Mouse (Mus musculus) megakaryocyte, embryonic 14.5 days (primary cell): ENCODE data around the gene Marf1. TPM values are rescaled to one million over a fixed set of nuclear protein-coding genes. Genes with fewer than 3 reads are reported as not detected.

Experiments
- H3K27me3 ChIP-seq: replicated peaks from 2 replicates; pipeline ENCODE3; 2012; ENCODE audit warnings: inconsistent platforms
- H3K36me3 ChIP-seq: replicated peaks from 2 replicates; pipeline ENCODE3; 2012; ENCODE audit warnings: low read length, inconsistent platforms, mixed read lengths
- H3K4me1 ChIP-seq: 2 replicates; pipeline ENCODE4 v1.6.1; 2012; ENCODE audit warnings: inconsistent platforms
- H3K4me3 ChIP-seq: replicated peaks from 2 replicates; pipeline ENCODE3; 2012; ENCODE audit warnings: moderate library complexity, mild to moderate bottlenecking, inconsistent platforms
- H3K9me3 ChIP-seq: 2 replicates; pipeline ENCODE4 v1.6.1; 2012; ENCODE audit warnings: inconsistent platforms
- FLI1 ChIP-seq: IDR thresholded peaks from 2 replicates; pipeline ENCODE4 v1.6.1; 2012; ENCODE audit warnings: low read length, inconsistent platforms, mixed read lengths
- GATA1 ChIP-seq: IDR thresholded peaks from 3 replicates; pipeline ENCODE4 v1.6.1; 2012; ENCODE audit warnings: mixed read lengths, low read length, inconsistent platforms, borderline replicate concordance
- polyA plus RNA-seq: library from polyadenylated mRNA; stranded (reverse); fragments of >175 nt; gene quantifications from 2 replicates; pipeline ENCODE4 v1.2.3, GENCODE M21; 2012; ENCODE audit warnings: low replicate concordance; ENCODE audit not compliant: insufficient read depth

The Marf1 gene
- polyA plus RNA-seq, 1 experiment, result 0.70 TPM

DNA sequence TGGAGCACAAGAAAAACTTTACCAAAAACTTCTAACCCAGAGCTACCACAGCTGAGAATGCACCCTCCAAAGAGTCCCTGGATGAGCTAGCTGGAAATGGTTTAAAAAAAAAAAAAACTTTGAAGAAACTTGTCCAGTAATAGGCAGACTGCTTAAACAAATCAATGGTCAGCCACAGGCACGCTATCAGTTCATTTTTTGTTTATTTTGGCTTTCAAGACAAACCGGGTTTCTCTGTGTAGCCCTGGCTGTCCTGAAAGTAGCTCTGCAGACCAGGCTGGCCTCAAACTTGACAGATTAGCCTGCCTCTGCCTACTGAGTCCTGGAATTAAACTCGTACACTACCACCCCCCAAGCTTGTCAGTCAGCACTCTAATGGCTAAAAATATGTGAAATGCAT is 19.9 kb downstream of the Marf1 start:
- Histone ChIP-seq H3K36me3 (peaks cover 96% of the 10 kb centered on the region), H3K4me1 (no peaks in the 10 kb centered on the region; the same call in 1 of the 2 replicates), H3K9me3 (no peaks in the 10 kb centered on the region), H3K4me3 (no peak overlapping the region), H3K27me3 (no peaks in the 10 kb centered on the region)
- no peak for TF ChIP-seq FLI1
- TF ChIP-seq GATA1, result no peak

DNA sequence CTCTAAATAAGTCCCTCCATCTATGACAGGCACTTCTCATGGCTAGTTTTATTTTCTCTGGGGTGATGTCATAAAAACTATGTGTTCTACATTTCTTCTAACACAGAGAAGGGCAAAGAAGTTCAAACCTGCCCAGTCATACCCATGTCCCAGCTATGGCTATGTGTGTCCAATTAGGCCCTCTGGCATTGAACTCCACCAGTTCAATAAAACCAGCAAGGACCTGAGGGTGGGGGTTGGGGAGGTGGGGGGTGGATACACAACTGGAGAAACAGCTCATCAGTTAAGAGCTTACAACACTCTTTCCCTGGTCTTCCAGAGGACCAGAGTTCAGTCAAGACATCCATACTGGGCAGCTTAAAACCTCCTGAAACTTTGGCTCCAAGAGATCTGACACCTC is 24.0 kb downstream of the Marf1 start:
- H3K36me3 ChIP-seq, result peaks cover 95% of the 10 kb centered on the region
- no peaks in the 10 kb centered on the region for H3K27me3 ChIP-seq
- TF ChIP-seq GATA1, result no peak
- TF ChIP-seq FLI1, result no peak
- H3K4me3 ChIP-seq, result no peak overlapping the region
- no peaks in the 10 kb centered on the region for H3K9me3 ChIP-seq
- peaks cover 18% of the 10 kb centered on the region for H3K4me1 ChIP-seq

DNA sequence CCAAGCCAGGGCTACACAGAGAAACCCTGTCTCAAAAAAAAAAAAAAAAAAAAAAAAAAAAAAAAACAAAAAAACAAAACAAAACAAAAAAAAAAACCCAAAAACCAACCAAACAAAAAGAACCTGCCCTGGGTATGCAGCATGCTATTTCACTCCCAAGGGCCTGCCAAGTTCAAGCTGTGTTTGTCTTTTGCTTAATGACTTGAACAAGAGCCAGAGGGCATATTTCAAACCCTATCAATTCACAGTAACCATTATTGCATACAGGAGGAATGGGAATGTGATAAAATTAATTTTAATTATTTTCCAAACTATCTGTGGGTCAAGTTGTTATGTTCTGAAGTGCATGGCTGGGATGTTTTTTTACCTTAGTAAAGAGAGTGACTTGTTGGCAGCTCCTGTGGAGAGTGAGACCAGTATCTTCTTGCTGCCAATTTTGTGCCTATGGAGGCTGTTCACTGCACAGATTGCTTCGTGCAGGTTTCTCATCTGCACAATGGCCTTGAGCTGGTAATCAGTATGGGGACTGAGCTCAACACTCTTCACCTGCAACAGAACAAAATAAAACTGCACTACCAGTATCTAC is 25.1 kb downstream of the Marf1 start:
- no peak overlapping the region for H3K4me3 ChIP-seq
- no peaks in the 10 kb centered on the region for H3K9me3 ChIP-seq
- peaks cover 95% of the 10 kb centered on the region for H3K36me3 ChIP-seq
- no peak for TF ChIP-seq FLI1
- TF ChIP-seq GATA1, result no peak
- no peaks in the 10 kb centered on the region for H3K27me3 ChIP-seq
- H3K4me1 ChIP-seq, result peaks cover 25% of the 10 kb centered on the region

DNA sequence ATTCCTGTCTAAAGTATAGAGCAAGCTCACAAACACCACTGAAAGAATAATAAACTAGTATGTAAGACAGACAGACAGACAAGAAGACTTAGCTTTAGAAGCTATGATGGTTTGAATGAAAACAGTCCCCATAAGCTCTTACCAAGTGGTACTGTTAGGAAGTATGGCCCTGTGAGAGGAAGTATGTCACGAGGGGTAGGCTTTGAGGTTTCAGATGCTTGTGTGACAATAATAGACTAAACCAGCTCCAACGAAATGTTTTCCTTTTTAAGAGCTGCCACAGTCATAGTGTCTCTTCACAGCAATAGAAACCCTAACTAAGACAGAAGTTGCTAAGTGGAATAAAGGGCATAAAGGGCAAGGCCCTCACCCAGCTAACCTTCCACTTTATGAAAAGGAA is 28.1 kb downstream of the Marf1 start:
- H3K27me3 ChIP-seq, result no peaks in the 10 kb centered on the region
- H3K36me3 ChIP-seq, result peaks cover 95% of the 10 kb centered on the region
- no peak for TF ChIP-seq FLI1
- no peak for TF ChIP-seq GATA1
- H3K9me3 ChIP-seq, result no peaks in the 10 kb centered on the region
- H3K4me1 ChIP-seq, result peaks cover 31% of the 10 kb centered on the region
- H3K4me3 ChIP-seq, result no peak overlapping the region

DNA sequence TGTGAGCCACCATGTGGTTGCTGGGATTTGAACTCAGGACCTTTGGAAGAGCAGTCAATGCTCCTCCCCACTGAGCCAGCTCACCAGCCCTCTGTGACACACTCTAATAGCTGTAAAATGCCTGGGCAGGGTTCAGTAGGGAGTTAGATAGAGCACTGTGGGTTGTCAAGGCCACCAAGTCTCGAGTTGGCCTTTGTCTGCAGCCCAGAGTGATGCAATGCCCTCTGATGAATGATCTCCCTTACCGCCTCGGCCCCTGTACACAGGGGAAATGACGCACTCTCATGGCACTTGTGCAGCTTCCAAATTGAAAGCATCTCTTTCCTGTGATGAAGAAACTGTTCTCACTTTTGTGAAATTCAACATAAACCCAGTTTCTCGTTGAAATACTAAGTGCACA is 31.3 kb downstream of the Marf1 start:
- H3K4me3 ChIP-seq, result no peak overlapping the region

DNA sequence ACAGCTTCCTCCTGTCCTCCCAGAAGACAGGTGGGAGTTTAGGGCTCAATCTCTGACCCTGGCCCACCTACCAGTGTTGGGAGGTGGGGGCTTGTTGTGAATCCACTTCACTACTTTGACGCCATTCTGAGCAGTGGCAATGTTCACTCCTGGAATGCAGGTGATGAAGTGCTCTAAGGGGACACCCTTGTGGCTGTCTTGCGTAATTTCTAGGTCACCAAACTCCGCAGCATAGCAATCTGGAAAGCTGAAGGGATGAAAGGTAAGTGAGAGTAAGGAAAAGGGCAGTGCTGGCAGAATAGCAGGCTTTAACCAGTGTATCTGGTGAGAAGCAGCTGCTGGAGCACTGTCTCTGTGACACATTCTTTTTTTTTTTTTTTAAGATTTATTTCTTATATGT is 31.8 kb downstream of the Marf1 start:
- Histone ChIP-seq H3K27me3 (no peaks in the 10 kb centered on the region), H3K36me3 (peaks cover 99% of the 10 kb centered on the region), H3K9me3 (no peaks in the 10 kb centered on the region), H3K4me3 (no peak overlapping the region), H3K4me1 (peaks cover 31% of the 10 kb centered on the region)
- TF ChIP-seq GATA1 (no peak), FLI1 (no peak)

More for the DNA sequence above, 31.3 kb downstream of the Marf1 start:
- Histone ChIP-seq H3K36me3 (peaks cover 99% of the 10 kb centered on the region), H3K9me3 (no peaks in the 10 kb centered on the region), H3K4me1 (peaks cover 31% of the 10 kb centered on the region), H3K27me3 (no peaks in the 10 kb centered on the region)
- TF ChIP-seq FLI1, result no peak
- TF ChIP-seq GATA1, result no peak

DNA sequence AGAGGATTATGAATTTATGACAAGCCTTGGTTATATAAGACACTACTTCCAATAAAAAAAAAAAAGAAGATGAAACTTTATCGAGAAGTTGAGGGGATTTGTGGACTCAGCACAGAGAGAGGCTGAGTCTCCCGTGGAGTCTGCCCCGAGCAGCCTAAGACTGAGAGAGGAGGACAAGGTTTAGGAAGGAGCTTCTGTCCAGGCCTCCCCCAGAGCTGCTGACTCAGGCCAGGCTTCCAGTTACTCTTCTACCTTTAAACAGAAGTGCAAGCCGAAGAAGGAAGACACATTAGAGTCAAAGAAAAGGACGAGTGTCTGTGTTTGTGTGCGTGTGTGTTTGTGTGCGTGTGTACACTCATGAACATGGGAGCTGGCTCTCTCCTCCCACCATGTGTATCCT is 32.4 kb downstream of the Marf1 start:
- H3K36me3 ChIP-seq, result peaks cover 99% of the 10 kb centered on the region
- no peak for TF ChIP-seq FLI1
- no peak for TF ChIP-seq GATA1
- H3K9me3 ChIP-seq, result no peaks in the 10 kb centered on the region
- H3K4me1 ChIP-seq, result peaks cover 29% of the 10 kb centered on the region
- H3K4me3 ChIP-seq, result no peak overlapping the region
- no peaks in the 10 kb centered on the region for H3K27me3 ChIP-seq

DNA sequence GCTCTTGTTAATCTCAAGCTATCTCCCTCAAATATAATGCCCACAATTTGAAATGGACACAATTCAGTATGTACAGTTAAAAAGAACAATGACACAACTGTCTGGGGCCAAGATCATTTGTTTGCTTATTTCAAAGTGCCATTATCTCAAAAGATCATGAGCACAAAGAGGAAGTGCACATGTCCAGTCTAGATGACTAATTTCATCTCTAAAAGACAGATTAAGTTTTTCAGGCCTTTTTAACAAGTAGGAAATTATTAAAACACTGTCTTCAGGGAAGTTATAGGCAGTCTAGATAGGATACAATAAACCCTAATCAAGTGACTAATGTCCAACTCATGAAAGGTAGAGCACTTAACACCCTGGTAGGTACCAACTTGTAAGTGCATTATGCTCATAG is 34.2 kb downstream of the Marf1 start:
- Histone ChIP-seq H3K9me3 (no peaks in the 10 kb centered on the region), H3K36me3 (peaks cover 99% of the 10 kb centered on the region), H3K4me3 (no peak overlapping the region), H3K27me3 (no peaks in the 10 kb centered on the region), H3K4me1 (peaks cover 13% of the 10 kb centered on the region)
- TF ChIP-seq FLI1 (no peak), GATA1 (no peak)

DNA sequence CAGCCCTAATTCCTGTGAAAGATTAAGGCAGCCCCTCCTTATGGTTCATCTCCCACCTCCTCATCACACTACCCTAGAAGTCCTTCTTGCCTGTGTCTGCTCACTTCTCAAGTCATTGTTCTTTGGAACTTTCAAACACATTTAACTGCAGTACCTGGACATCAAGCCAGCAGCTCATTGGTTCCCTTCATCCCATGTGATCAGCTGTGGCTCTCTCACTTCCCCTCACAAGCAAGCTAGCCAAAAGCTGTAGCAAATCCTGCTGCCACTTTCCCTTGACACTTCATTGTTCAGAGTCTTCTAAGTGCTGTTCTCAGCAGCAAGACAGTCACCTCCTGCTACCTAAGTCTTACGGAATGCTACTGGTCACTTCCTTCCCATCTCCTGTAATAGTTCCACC is 37.9 kb downstream of the Marf1 start:
- no peak overlapping the region for H3K4me3 ChIP-seq
- peaks cover 100% of the 10 kb centered on the region for H3K36me3 ChIP-seq
- no peaks in the 10 kb centered on the region for H3K27me3 ChIP-seq
- peaks cover 15% of the 10 kb centered on the region for H3K4me1 ChIP-seq
- no peak for TF ChIP-seq FLI1
- TF ChIP-seq GATA1, result no peak
- H3K9me3 ChIP-seq, result no peaks in the 10 kb centered on the region

DNA sequence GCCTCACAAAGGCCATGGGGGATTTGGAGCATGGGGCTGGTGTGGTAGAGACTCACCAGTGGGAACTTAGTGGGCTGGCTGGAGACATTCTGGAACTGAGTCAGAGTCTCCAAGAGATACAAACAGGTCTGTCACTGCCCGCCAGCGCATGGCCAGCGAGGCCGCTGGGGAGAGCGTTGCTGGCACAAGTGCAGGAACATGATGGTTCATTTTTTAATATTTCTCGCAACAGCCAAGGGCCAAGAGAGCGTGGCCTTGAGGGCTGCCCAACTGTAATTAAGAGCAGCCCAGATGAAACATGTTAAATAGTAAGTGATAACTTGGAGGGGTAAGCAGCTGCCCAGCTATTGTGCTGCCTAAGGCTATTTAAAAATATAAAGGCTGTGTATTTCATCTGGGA is 38.4 kb downstream of the Marf1 start:
- Histone ChIP-seq H3K36me3 (peaks cover 99% of the 10 kb centered on the region), H3K9me3 (no peaks in the 10 kb centered on the region), H3K4me1 (peaks cover 18% of the 10 kb centered on the region), H3K4me3 (no peak overlapping the region), H3K27me3 (no peaks in the 10 kb centered on the region)
- no peak for TF ChIP-seq FLI1
- TF ChIP-seq GATA1, result no peak

DNA sequence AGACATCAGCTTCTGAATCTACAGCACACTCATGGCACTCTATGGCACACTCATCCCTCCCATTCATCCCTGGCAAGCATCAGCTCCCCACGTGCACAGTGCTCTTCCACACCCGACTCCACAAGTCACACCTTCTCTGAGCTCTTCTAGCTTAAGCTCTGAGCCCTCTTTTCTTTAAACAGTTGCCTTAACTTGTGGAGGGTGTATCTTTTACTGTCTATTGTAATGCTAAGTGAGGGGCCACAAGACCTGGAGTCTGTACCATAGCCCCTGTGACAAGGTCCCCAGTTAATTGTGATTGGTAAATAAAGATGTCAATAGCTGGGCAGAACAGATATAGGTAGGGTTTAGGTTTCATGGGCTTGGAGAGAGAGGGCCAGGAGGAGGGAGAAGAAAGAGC is 39.2 kb downstream of the Marf1 start:
- no peaks in the 10 kb centered on the region for H3K9me3 ChIP-seq
- TF ChIP-seq GATA1 (no peak), FLI1 (no peak)
- no peak overlapping the region for H3K4me3 ChIP-seq
- peaks cover 97% of the 10 kb centered on the region for H3K36me3 ChIP-seq
- no peaks in the 10 kb centered on the region for H3K27me3 ChIP-seq
- H3K4me1 ChIP-seq, result peaks cover 18% of the 10 kb centered on the region
